Mouse (Mus musculus) MEL (cell line): Measurements from ENCODE around the gene Entpd3.

Experiments
- BHLHE40 ChIP-seq: IDR thresholded peaks from 2 replicates; pipeline ENCODE4 v1.6.1; 2012; ENCODE audit warnings: low read depth, mild to moderate bottlenecking, inconsistent platforms, low read length, improper control_type of control experiment, borderline replicate concordance
- CTCF ChIP-seq, 3 experiments: IDR thresholded peaks in 2 of 3; conservative IDR thresholded peaks in 1 of 3; 2 replicates each; pipeline ENCODE4 v1.5.1; 2011 to 2012; ENCODE audit warnings: low read length in 3 of 3, low read depth in 2 of 3, mild to moderate bottlenecking in 2 of 3, improper control_type of control experiment in 1 of 3, inconsistent platforms in 1 of 3, mixed read lengths in 1 of 3, moderate library complexity in 1 of 3; ENCODE audit not compliant: control insufficient read depth in 1 of 3, insufficient read depth in 1 of 3, poor library complexity in 1 of 3, severe bottlenecking in 1 of 3
- E2F4 ChIP-seq: IDR thresholded peaks from 2 replicates; pipeline ENCODE4 v1.6.1; 2011; ENCODE audit warnings: low read depth, low read length, improper control_type of control experiment, borderline replicate concordance
- EP300 ChIP-seq, 2 experiments: IDR thresholded peaks; 2 replicates each; pipeline ENCODE4 v1.6.1; 2011; ENCODE audit warnings: improper control_type of control experiment in 2 of 2, low read length in 2 of 2, low read depth in 1 of 2, mild to moderate bottlenecking in 1 of 2
- GATA1 ChIP-seq: IDR thresholded peaks from 2 replicates; pipeline ENCODE4 v1.6.1; 2011; ENCODE audit warnings: low read depth, low read length, improper control_type of control experiment
- HCFC1 ChIP-seq: IDR thresholded peaks from 2 replicates; pipeline ENCODE4 v1.6.1; 2012; ENCODE audit warnings: low read depth, mild to moderate bottlenecking, inconsistent platforms, low read length, improper control_type of control experiment, moderate library complexity
- MYB ChIP-seq: IDR thresholded peaks from 2 replicates; pipeline ENCODE4 v1.6.1; 2011; ENCODE audit warnings: mild to moderate bottlenecking, low read depth, low read length, improper control_type of control experiment
- NRF1 ChIP-seq: IDR thresholded peaks from 2 replicates; pipeline ENCODE4 v1.6.1; 2014; ENCODE audit warnings: low read depth, mild to moderate bottlenecking, inconsistent platforms, low read length, improper control_type of control experiment, moderate library complexity; ENCODE audit not compliant: poor library complexity, insufficient read depth, severe bottlenecking
- POLR2A ChIP-seq, 2 experiments: IDR thresholded peaks; 2 replicates each; pipeline ENCODE4 v1.6.1; 2011 to 2012; ENCODE audit warnings: low read length in 2 of 2, mild to moderate bottlenecking in 2 of 2, control low read depth in 1 of 2, improper control_type of control experiment in 1 of 2, low read depth in 1 of 2, moderate library complexity in 1 of 2; ENCODE audit not compliant: control insufficient read depth in 1 of 2, insufficient read depth in 1 of 2, poor library complexity in 1 of 2

GRCm38 (mm10) chr9:120602839-120603511, 63.4 kb downstream of the Entpd3 start:
- TF ChIP-seq E2F4: no peak
- TF ChIP-seq EP300 (IDR thresholded peaks at IDR 0.05; ENCODE audit: low read depth in 1 of 2, low read length in 2 of 2): no peak
- no peak for TF ChIP-seq GATA1
- peak; percentile 80 to 98 (median 89) for TF ChIP-seq CTCF (IDR thresholded peaks at IDR 0.05 in 2 of 3, conservative IDR thresholded peaks at IDR 0.05 in 1 of 3; ENCODE audit: control insufficient read depth in 1 of 3, insufficient read depth in 1 of 3, low read depth in 2 of 3, low read length in 3 of 3, poor library complexity in 1 of 3, severe bottlenecking in 1 of 3)
- peak; percentile 19; the same call in 1 of the 2 replicates for TF ChIP-seq HCFC1
- no peak for TF ChIP-seq MYB
- TF ChIP-seq POLR2A (IDR thresholded peaks at IDR 0.05; ENCODE audit: control insufficient read depth in 1 of 2, insufficient read depth in 1 of 2, low read depth in 1 of 2, low read length in 2 of 2, poor library complexity in 1 of 2): no peak
- TF ChIP-seq BHLHE40: no peak
- TF ChIP-seq NRF1: no peak
